Mouse (Mus musculus): ENCODE data around the gene Strn4.

DNA sequence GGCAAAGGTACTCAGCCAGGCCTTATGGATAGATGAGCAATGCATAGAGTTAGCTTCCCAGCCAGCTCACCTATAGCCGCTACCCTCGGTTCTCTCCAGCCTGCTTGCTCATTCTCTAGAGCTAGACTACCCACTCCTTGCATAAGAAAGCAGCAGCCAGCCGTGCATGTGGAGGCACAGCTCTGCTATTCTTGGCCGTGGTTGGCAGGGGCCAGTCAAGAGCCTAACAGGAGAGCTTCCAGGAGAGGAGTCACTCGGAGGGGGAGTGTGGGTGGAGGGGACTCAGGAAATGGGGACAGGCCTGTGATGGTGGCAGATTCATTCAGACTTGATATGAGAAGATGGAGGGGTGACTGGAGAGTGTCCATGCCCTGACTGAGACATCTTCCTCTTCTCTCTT lies 8.0 kb downstream of the Strn4 start:
- TF ChIP-seq EP300 (IDR thresholded peaks at IDR 0.05; ENCODE audit: low read depth) (no peak), CTCF (IDR thresholded peaks at IDR 0.05; ENCODE audit: low read depth) (no peak)

Measured in liver, postnatal 0 days (tissue).